Mouse (Mus musculus) cortical plate, adult 2 months (tissue): Measurements from ENCODE around the gene Mib2. TPM values are rescaled to one million over a fixed set of nuclear protein-coding genes. Genes with fewer than 3 reads are reported as not detected.
A peak's percentile ranks its signal among the peaks of the same experiment; 100 is the strongest.
"Not testable (repeated sequence)": the region's sequence is repeated elsewhere in the genome, so short reads cannot be mapped to it uniquely, and the experiment has no call there.

ENCODE experiments used
- H3K27ac ChIP-seq: fragments of 200-500 bp; 2 replicates; pipeline ENCODE4 v1.5.1; 2012; ENCODE audit warnings: low read length, control low read depth, inconsistent platforms; ENCODE audit not compliant: insufficient read depth
- H3K4me1 ChIP-seq: fragments of 200-500 bp; 2 replicates; pipeline ENCODE4 v1.6.1; 2011; ENCODE audit warnings: low read length; ENCODE audit not compliant: control insufficient read depth, insufficient read depth
- H3K4me3 ChIP-seq: fragments of 200-500 bp; 2 replicates; pipeline ENCODE4 v1.5.1; 2011; ENCODE audit warnings: mild to moderate bottlenecking, low read length, control low read depth; ENCODE audit not compliant: insufficient read depth
- CTCF ChIP-seq: fragments of 200-500 bp; IDR thresholded peaks from 2 replicates; pipeline ENCODE4 v1.5.1; 2011; ENCODE audit warnings: mild to moderate bottlenecking, control low read depth, low read length; ENCODE audit not compliant: insufficient read depth; ENCODE audit errors: extremely low read depth
- POLR2A ChIP-seq: fragments of 200-500 bp; IDR thresholded peaks from 2 replicates; pipeline ENCODE4 v1.6.1; 2011; ENCODE audit warnings: mild to moderate bottlenecking, low read length, control low read depth; ENCODE audit not compliant: insufficient read depth; ENCODE audit errors: extremely low read depth
- polyA plus RNA-seq: library from polyadenylated mRNA; depleted of rRNA; stranded (reverse); fragments of >200 nt; gene quantifications from 2 replicates; pipeline ENCODE4 v1.2.3, GENCODE M21; 2012

Mib2 gene
- polyA plus RNA-seq, 1 experiment = 153 TPM

DNA sequence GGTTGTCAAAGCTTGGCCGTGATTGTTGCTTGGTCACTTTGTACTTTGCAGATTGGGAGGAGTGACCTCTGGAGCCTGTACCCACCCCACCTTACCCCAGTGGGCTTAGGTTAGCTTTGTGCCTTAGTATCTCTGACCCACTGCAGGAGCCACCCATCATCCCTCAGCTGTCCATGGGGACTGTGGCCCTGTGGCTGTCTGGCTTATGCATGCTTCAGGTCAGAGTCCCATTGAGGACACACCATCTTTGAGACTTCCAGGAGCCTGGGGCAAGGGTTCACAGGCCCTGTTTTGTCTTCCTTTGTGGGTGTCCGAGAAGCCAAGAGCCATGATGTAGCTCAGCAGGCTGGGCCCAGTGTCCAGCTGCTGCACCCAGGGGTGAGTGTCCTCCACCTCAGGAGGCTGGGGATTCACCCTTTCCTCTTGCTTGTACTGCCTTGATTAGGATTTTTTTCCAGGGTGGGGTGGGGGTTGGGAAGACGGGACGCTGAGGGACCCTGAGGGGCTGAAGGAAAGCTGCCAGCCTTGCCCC lies 26.6 kb upstream of the Mib2 start:
- Histone ChIP-seq H3K4me3 (peak overlapping the region; percentile 87), H3K27ac (peak overlapping the region; percentile 93; the same call in 1 of the 2 replicates), H3K4me1 (peaks cover 4% of the 10 kb centered on the region; the same call in 1 of the 2 replicates)
- TF ChIP-seq CTCF (no peak), POLR2A (no peak)

DNA sequence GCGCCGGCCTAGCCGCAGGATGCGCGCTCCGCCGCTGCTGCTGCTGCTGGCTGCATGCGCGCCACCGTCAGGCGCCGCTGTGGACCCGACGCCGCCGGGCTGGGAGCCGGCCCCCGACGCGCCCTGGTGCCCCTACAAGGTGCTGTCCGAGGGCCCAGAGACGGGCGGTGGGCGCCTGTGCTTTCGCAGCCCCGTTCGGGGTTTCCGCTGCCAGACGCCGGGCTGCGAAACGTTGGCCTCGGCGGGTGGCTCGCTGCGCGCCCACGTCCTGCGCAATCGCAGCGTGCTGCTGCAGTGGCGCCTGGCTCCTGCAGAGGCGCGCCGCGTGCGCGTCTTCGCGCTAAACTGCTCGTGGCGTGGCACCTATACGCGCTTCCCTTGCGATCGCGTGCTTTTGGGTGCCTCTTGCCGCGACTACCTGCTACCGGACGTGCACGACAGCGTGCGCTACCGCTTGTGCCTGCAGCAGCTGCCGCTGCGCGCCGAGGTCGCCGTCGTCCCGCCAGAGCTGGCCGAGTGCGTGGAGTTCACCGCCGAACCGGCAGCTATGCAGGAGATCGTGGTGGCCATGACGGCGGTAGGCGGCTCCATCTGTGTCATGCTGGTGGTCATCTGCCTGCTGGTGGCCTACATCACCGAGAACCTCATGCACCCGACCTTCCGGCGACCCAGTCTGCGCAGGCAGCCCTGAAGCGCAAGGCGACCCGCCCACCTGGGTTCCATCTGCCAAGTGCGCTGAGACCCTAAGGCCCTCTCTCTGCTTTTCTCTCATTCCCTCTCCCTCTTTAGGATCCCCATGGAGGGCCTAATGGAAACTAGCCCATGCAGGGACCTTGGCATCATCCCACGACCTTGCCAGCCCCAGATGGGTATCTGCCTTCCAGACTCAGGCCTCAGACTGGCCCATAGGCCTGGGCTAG lies 25.7 kb upstream of the Mib2 start:
- Histone ChIP-seq H3K27ac (peak overlapping the region; percentile 98), H3K4me3 (peak overlapping the region; percentile 87), H3K4me1 (peaks cover 4% of the 10 kb centered on the region; the same call in 1 of the 2 replicates)
- TF ChIP-seq CTCF = peak; percentile 18; the same call in 1 of the 2 replicates
- peak; percentile 71 for TF ChIP-seq POLR2A

DNA sequence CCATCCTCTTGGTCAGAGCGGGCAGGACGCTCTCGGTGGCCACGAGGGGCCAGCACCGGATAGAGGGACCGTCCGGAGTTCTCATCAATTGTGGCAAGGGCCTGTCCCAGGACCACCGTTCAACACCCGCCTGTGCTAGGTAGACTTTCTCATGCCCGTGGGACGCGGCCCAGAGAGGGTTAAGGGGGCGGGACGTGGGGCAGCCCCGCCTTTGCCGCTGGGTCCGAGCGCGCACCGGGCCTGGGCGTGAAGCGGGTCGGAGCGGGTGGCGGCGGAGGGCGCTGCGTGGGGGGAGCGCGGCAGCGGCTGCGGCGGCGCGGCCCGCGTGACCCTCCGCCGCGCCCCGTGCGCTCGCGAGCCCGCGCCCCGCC lies 25.1 kb upstream of the Mib2 start, which contains the start of gene Fndc10:
TSS of gene Fndc10 (plus strand) at position 232 of the 371 bp plus-strand sequence.
- H3K27ac ChIP-seq = peak within 1 kb of the TSS; percentile 98
- peak within 1 kb of the TSS; percentile 87 for H3K4me3 ChIP-seq
- H3K4me1 ChIP-seq = peaks cover 4% of the 10 kb centered on the region; the same call in 1 of the 2 replicates
- TF ChIP-seq CTCF (no peak), POLR2A (no peak)

DNA sequence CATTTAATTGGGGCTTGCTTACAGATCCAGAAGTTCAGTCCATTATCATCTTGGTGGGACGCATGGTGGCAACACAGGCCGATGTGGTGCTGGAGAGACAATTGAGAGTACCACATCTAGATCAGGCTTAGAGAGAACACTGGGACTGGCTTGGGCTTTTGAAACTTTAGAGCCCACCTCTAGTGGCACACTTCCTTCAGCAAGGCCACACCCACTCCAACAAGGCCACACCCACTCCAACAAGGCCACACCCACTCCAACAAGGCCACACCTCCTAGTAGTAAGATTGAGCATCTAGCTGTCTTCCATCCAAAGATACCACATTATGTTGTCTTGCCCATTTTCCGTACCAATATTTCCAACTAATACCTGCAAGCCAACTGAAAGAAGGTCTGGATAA lies 23.4 kb upstream of the Mib2 start:
- no peak for TF ChIP-seq POLR2A
- TF ChIP-seq CTCF = no peak

DNA sequence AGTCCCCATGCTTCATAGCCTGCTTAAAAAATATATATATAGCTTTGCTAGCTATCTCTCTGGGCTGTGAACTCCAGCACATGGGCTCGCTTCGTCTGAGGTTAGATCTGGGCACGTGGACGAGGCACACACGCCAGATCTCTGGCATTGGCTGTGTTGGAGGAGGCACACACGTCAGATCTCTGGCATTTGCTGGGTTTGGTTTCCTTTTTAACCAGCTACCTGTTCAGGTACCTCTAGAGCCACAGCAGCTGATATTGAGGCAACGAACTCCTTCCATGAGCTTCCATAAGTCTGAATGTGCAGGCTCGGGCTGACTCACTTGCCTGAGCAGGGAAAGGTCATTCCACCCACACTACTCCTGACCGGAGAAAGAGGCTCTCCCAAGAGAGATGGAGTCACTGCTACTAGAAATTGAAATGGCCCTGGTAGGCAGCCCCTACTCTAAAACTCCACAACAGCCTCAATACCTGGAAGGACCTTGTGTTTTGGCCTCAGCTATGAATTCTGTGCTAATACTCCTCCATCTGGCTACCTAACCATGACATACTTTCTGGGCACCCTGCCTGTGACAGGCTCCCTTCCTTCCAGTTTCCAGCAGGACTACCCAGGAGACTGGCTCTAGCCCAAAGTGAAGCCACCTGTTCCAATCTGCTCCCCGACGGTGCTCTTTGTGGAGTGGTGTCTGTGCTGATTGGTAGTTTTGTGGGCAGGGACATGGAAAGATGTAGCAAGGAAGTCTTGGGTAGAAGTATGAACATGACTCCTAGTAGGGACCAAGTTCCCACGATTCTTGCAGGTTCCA lies 21.8 kb upstream of the Mib2 start:
- Histone ChIP-seq H3K27ac (no peak overlapping the region), H3K4me1 (peaks cover 4% of the 10 kb centered on the region; the same call in 1 of the 2 replicates), H3K4me3 (no peak overlapping the region)
- no peak for TF ChIP-seq CTCF
- TF ChIP-seq POLR2A = no peak

More for the DNA sequence above, 23.4 kb upstream of the Mib2 start:
- no peak overlapping the region for H3K27ac ChIP-seq
- H3K4me3 ChIP-seq = no peak overlapping the region
- H3K4me1 ChIP-seq = peaks cover 4% of the 10 kb centered on the region; the same call in 1 of the 2 replicates

DNA sequence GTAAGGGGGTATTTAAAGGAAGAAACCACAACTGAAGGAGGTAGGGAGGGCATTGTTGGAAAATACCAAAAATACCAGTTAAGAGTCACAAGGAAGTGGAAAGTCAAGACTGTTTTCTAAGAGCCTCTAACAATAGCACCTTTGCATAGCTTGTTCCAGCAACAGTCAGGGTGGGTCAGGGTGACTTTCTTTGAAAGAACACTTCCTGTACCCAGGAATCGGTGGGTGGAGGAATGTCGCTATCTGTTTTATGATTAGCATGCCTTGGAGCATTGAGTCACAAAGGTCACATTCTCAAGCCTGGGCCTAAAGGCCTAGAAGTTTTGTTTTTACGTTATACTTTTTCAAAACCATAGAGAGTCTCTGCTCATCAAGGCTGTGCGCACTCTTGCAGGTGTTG lies 18.8 kb upstream of the Mib2 start:
- not testable (repeated sequence) for H3K4me1 ChIP-seq, H3K27ac ChIP-seq

DNA sequence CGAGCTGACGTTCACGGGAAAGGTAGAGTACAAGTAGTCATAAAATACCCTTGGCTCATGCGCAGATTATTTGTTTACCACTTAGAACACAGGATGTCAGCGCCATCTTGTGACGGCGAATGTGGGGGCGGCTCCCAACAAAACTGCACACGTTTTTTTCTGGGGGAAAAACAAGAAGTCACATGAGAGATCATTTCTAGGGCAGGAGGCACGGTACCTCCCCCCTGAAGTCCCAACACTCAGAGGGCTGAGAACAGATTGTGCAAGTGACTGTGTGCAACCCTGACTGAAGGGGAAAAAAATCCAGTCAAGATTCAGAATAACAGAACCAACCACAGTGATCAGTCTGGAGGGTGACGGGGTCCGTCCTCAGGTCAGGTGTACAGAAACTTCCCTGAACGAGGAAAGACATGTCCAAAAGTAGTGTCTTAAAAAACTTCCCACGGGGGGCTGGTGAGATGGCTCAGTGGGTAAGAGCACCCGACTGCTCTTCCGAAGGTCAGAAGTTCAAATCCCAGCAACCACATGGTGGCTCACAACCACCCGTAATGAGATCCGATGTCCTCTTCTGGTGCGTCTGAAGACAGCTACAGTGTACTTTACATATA lies 14.8 kb upstream of the Mib2 start:
- H3K27ac ChIP-seq, H3K4me3 ChIP-seq, H3K4me1 ChIP-seq: not testable (repeated sequence)

More for the DNA sequence above, 18.8 kb upstream of the Mib2 start:
- not testable (repeated sequence) for H3K4me3 ChIP-seq

DNA sequence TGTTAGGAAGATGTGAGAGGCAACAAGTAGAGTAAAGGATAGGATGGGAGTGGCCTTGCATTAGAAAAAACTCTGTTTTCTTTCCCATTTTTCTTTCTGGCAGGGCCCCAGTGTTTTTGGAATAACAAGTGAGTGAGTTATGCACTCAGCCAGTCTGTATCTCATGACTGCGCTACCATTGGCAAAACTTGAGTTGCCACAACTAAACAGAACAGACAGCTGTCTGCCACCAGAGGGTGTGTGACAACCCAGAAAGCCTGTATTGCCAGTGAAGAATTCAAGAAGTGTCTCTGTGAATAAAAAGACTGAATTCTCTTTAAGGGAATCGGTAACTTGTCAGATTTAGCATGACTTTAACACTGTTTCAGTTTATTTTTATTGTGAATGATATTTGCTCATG lies 7.0 kb upstream of the Mib2 start:
- Histone ChIP-seq H3K4me1 (no peaks in the 10 kb centered on the region), H3K27ac (no peak overlapping the region), H3K4me3 (no peak overlapping the region)
- peak; percentile 45; the same call in 1 of the 2 replicates for TF ChIP-seq CTCF
- TF ChIP-seq POLR2A = no peak

DNA sequence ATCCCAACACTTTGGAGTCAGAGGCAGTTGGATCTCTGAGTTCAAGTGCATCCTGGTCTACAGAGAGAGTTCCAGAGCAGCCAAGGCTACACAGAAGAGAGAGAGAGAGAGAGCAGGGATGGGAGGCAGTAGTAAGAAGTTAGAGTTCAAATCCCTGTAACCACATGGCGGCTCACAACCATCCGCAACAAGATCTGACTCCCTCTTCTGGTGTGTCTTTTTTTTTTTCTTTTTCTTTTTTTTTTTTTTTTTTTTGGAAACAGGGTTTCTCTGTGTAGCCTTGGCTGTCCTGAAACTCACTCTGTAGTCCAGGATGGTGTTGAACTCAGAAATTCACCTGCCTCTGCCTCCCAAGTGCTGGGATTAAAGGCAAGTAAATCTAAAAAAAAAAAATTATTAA lies 3.1 kb upstream of the Mib2 start:
- no peak overlapping the region for H3K27ac ChIP-seq
- TF ChIP-seq POLR2A (no peak), CTCF (no peak)

DNA sequence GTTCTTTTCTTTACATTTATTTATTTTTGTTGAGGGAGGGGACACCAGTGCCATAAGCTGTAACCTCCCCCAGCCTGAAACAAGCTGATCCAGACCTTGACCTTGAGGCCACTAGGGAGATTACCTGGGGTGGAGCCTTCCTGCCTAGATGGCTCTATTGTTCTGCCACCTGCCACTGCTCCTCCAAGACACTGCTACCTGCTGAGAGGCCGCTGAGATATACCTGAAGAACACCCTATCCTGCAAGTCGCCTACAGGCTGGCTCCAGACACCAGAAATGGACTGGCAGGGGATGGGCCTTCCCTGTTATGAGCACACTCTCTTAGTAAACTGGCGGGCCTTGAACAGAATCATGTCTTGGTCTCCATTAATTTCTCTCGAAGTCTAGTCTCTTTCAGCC lies 1.2 kb upstream of the Mib2 start:
- H3K4me1 ChIP-seq, H3K27ac ChIP-seq, H3K4me3 ChIP-seq: not testable (repeated sequence)

More for the DNA sequence above, 3.1 kb upstream of the Mib2 start:
- peaks cover 3% of the 10 kb centered on the region for H3K4me1 ChIP-seq
- no peak overlapping the region for H3K4me3 ChIP-seq
